Mouse (Mus musculus) hindbrain, embryonic 13.5 days (tissue): ENCODE data around the gene Tor4a. TPM values are rescaled to one million over a fixed set of nuclear protein-coding genes. Genes with fewer than 3 reads are reported as not detected.

Experiments used
- ATAC-seq: fragments of 200-750 bp; cut with Nextera tagmentation; 2 replicates; pipeline ENCODE4 v1.8.0; 2017; ENCODE audit warnings: moderate TSS enrichment; ENCODE audit not compliant: low FRiP score
- H3K27ac ChIP-seq: fragments of 300-500 bp; sonication (generic); 2 replicates; pipeline ENCODE4 v1.5.1; 2015; ENCODE audit warnings: inconsistent platforms, mild to moderate bottlenecking, moderate library complexity
- H3K27me3 ChIP-seq: fragments of 300-500 bp; sonication (generic); 2 replicates; pipeline ENCODE4 v1.6.1; 2015; ENCODE audit warnings: mild to moderate bottlenecking, inconsistent platforms
- H3K36me3 ChIP-seq: fragments of 300-500 bp; sonication (generic); 2 replicates; pipeline ENCODE4 v1.6.1; 2015; ENCODE audit warnings: mild to moderate bottlenecking, inconsistent platforms
- H3K4me1 ChIP-seq: fragments of 300-500 bp; sonication (generic); replicated peaks from 2 replicates; pipeline ENCODE4 v1.6.1; 2015; ENCODE audit warnings: inconsistent platforms
- H3K4me2 ChIP-seq: fragments of 300-500 bp; sonication (generic); 2 replicates; pipeline ENCODE4 v1.6.1; 2015; ENCODE audit warnings: inconsistent platforms, mild to moderate bottlenecking, moderate library complexity
- H3K4me3 ChIP-seq: fragments of 300-500 bp; sonication (generic); 2 replicates; pipeline ENCODE4 v1.5.1; 2015; ENCODE audit warnings: mild to moderate bottlenecking, inconsistent platforms
- H3K9ac ChIP-seq: fragments of 300-500 bp; sonication (generic); 2 replicates; pipeline ENCODE4 v1.6.1; 2015; ENCODE audit warnings: mild to moderate bottlenecking, inconsistent platforms
- H3K9me3 ChIP-seq: fragments of 300-500 bp; sonication (generic); 2 replicates; pipeline ENCODE4 v1.6.1; 2016; ENCODE audit warnings: inconsistent platforms
- whole genome bisulfite sequencing: fragments of 180-500 bp; shearing (Covaris S2); methylation state at CpG from one replicate; pipeline ENCODE4 v1.1.7; 2015; 5-methylcytosine and 5-hydroxymethylcytosine counted together
- polyA plus RNA-seq: library from polyadenylated mRNA; unstranded; fragments of >200 nt; fragmentation: Nextera tagmentation; extraction: Ambion mirVana; gene quantifications from 2 replicates; pipeline ENCODE4 v1.2.1, GENCODE M21; 2015

Tor4a gene
- polyA plus RNA-seq = 1.6 and 1.9 TPM in 2 replicates

GRCm38 (mm10) chr2:25196172-25196954 lies at the start of gene Tor4a:
Gene Tor4a, minus strand, starts transcription at chr2:25196886.
- H3K9ac ChIP-seq = no peak within 1 kb of the TSS
- ATAC-seq = no peak
- peak within 1 kb of the TSS; percentile 32 for H3K4me2 ChIP-seq
- WGBS = 18% methylated on average over 8 of the region's 8 CpGs
- no peaks in the 10 kb centered on the region for H3K9me3 ChIP-seq
- H3K27ac ChIP-seq = no peak within 1 kb of the TSS
- peaks cover 36% of the 10 kb centered on the region for H3K36me3 ChIP-seq
- peaks cover 42% of the 10 kb centered on the region for H3K27me3 ChIP-seq
- H3K4me3 ChIP-seq = no peak within 1 kb of the TSS
- H3K4me1 ChIP-seq = peaks cover 12% of the 10 kb centered on the region

GRCm38 (mm10) chr2:25244144-25244543 lies 47.5 kb upstream of the Tor4a start:
- H3K9me3 ChIP-seq = no peaks in the 10 kb centered on the region
- H3K36me3 ChIP-seq = peaks cover 46% of the 10 kb centered on the region
- no peak overlapping the region for H3K4me3 ChIP-seq
- H3K9ac ChIP-seq = no peak overlapping the region
- peaks cover 42% of the 10 kb centered on the region for H3K4me1 ChIP-seq
- H3K4me2 ChIP-seq = no peak overlapping the region
- H3K27me3 ChIP-seq = peaks cover 7% of the 10 kb centered on the region; the same call in 1 of the 2 replicates
- no peak for ATAC-seq
- 95% methylated on average over 4 of the region's 4 CpGs for WGBS
- H3K27ac ChIP-seq = no peak overlapping the region

GRCm38 (mm10) chr2:25243342-25243741 lies 46.7 kb upstream of the Tor4a start:
- no peak for ATAC-seq
- Histone ChIP-seq H3K27ac (no peak overlapping the region), H3K9me3 (no peaks in the 10 kb centered on the region), H3K4me1 (peaks cover 42% of the 10 kb centered on the region), H3K4me2 (peak overlapping the region; percentile 89), H3K4me3 (peak overlapping the region; percentile 70), H3K27me3 (peaks cover 10% of the 10 kb centered on the region; the same call in 1 of the 2 replicates), H3K9ac (peak overlapping the region; percentile 90), H3K36me3 (peaks cover 38% of the 10 kb centered on the region)
- WGBS = 81% methylated on average over 8 of the region's 8 CpGs

GRCm38 (mm10) chr2:25242101-25242506 lies 45.4 kb upstream of the Tor4a start, which contains the start of the genes Rnf208 and Cysrt1:
Gene Rnf208, plus strand, starts transcription at chr2:25242255.
Gene Cysrt1, minus strand, starts transcription at chr2:25242452.
- H3K4me3 ChIP-seq = peak within 1 kb of the TSS; percentile 70
- H3K4me1 ChIP-seq = peaks cover 42% of the 10 kb centered on the region
- H3K27me3 ChIP-seq = peaks cover 22% of the 10 kb centered on the region
- H3K9me3 ChIP-seq = no peaks in the 10 kb centered on the region
- peak within 1 kb of the TSS; percentile 89 for H3K4me2 ChIP-seq
- peak within 1 kb of the TSS; percentile 78 for H3K27ac ChIP-seq
- 0% methylated on average over 45 of the region's 59 CpGs for WGBS
- peak within 1 kb of the TSS; percentile 90 for H3K9ac ChIP-seq
- peaks cover 26% of the 10 kb centered on the region for H3K36me3 ChIP-seq
- ATAC-seq = peak; percentile 52

GRCm38 (mm10) chr2:25241438-25241775 lies 44.7 kb upstream of the Tor4a start:
- peaks cover 28% of the 10 kb centered on the region for H3K27me3 ChIP-seq
- peak overlapping the region; percentile 70 for H3K4me3 ChIP-seq
- peak overlapping the region; percentile 78 for H3K27ac ChIP-seq
- ATAC-seq = peak; percentile 40
- peak overlapping the region; percentile 90 for H3K9ac ChIP-seq
- no peaks in the 10 kb centered on the region for H3K9me3 ChIP-seq
- peaks cover 19% of the 10 kb centered on the region for H3K36me3 ChIP-seq
- peak overlapping the region; percentile 89 for H3K4me2 ChIP-seq
- WGBS = 18% methylated on average over 6 of the region's 6 CpGs
- H3K4me1 ChIP-seq = peaks cover 42% of the 10 kb centered on the region

- peaks cover 33% of the 10 kb centered on the region for H3K27me3 ChIP-seq
- H3K9me3 ChIP-seq = no peaks in the 10 kb centered on the region
- peak; percentile 60 for ATAC-seq
- H3K4me3 ChIP-seq = peak overlapping the region; percentile 70
- H3K27ac ChIP-seq = peak overlapping the region; percentile 78
- H3K36me3 ChIP-seq = peaks cover 14% of the 10 kb centered on the region
- H3K4me2 ChIP-seq = peak overlapping the region; percentile 89
- peak overlapping the region; percentile 90 for H3K9ac ChIP-seq
- H3K4me1 ChIP-seq = peaks cover 42% of the 10 kb centered on the region
- 1% methylated on average over 29 of the region's 29 CpGs for WGBS
Observed at GRCm38 (mm10) chr2:25240723-25241437, 44.2 kb upstream of the Tor4a start.

GRCm38 (mm10) chr2:25240310-25240709 lies 43.6 kb upstream of the Tor4a start:
- H3K4me2 ChIP-seq = peak overlapping the region; percentile 89
- H3K27ac ChIP-seq = peak overlapping the region; percentile 68
- 53% methylated on average over 8 of the region's 8 CpGs for WGBS
- H3K27me3 ChIP-seq = peaks cover 37% of the 10 kb centered on the region
- H3K9me3 ChIP-seq = no peaks in the 10 kb centered on the region
- H3K36me3 ChIP-seq = peaks cover 9% of the 10 kb centered on the region
- H3K9ac ChIP-seq = peak overlapping the region; percentile 90
- H3K4me3 ChIP-seq = peak overlapping the region; percentile 70
- peak; percentile 14 for ATAC-seq
- peaks cover 42% of the 10 kb centered on the region for H3K4me1 ChIP-seq

- H3K9ac ChIP-seq = no peak overlapping the region
- ATAC-seq = no peak
- 89% methylated on average over 3 of the region's 3 CpGs for WGBS
- peaks cover 7% of the 10 kb centered on the region; the same call in 1 of the 2 replicates for H3K36me3 ChIP-seq
- H3K4me1 ChIP-seq = peaks cover 42% of the 10 kb centered on the region
- H3K4me2 ChIP-seq = no peak overlapping the region
- no peak overlapping the region for H3K4me3 ChIP-seq
- no peak overlapping the region for H3K27ac ChIP-seq
- peaks cover 43% of the 10 kb centered on the region for H3K27me3 ChIP-seq
- no peaks in the 10 kb centered on the region for H3K9me3 ChIP-seq
Observed at GRCm38 (mm10) chr2:25239766-25240165, 43.1 kb upstream of the Tor4a start.

GRCm38 (mm10) chr2:25238106-25238505 lies 41.4 kb upstream of the Tor4a start:
- no peak overlapping the region for H3K9ac ChIP-seq
- H3K9me3 ChIP-seq = no peaks in the 10 kb centered on the region
- peaks cover 29% of the 10 kb centered on the region for H3K4me1 ChIP-seq
- H3K36me3 ChIP-seq = no peaks in the 10 kb centered on the region
- ATAC-seq = no peak
- no peak overlapping the region for H3K4me2 ChIP-seq
- H3K27me3 ChIP-seq = peaks cover 52% of the 10 kb centered on the region
- no peak overlapping the region for H3K27ac ChIP-seq
- no peak overlapping the region for H3K4me3 ChIP-seq

- Histone ChIP-seq H3K4me1 (peaks cover 23% of the 10 kb centered on the region), H3K27me3 (peaks cover 49% of the 10 kb centered on the region), H3K4me2 (no peak overlapping the region), H3K9ac (no peak overlapping the region), H3K9me3 (no peaks in the 10 kb centered on the region), H3K36me3 (no peaks in the 10 kb centered on the region), H3K4me3 (no peak overlapping the region), H3K27ac (no peak overlapping the region)
- WGBS = 74% methylated on average over 4 of the region's 4 CpGs
- ATAC-seq = no peak
Observed at GRCm38 (mm10) chr2:25237522-25237921, 40.8 kb upstream of the Tor4a start.

- peaks cover 52% of the 10 kb centered on the region for H3K27me3 ChIP-seq
- no peak within 1 kb of the TSS for H3K4me3 ChIP-seq
- WGBS = 43% methylated on average over 8 of the region's 8 CpGs
- H3K4me1 ChIP-seq = peaks cover 14% of the 10 kb centered on the region
- ATAC-seq = no peak
- H3K9ac ChIP-seq = no peak within 1 kb of the TSS
- H3K9me3 ChIP-seq = no peaks in the 10 kb centered on the region
- H3K27ac ChIP-seq = no peak within 1 kb of the TSS
- H3K4me2 ChIP-seq = no peak within 1 kb of the TSS
- H3K36me3 ChIP-seq = no peaks in the 10 kb centered on the region
Observed at GRCm38 (mm10) chr2:25236614-25237013, 39.9 kb upstream of the Tor4a start, which contains the start of gene Rnf224. Gene Rnf224, minus strand, starts transcription at chr2:25236787.

- WGBS = 78% methylated on average over 5 of the region's 5 CpGs
Observed at GRCm38 (mm10) chr2:25234551-25235220, 38.0 kb upstream of the Tor4a start.

More at GRCm38 (mm10) chr2:25234551-25235220, 38.0 kb upstream of the Tor4a start:
- Histone ChIP-seq H3K4me2 (no peak overlapping the region), H3K27me3 (peaks cover 64% of the 10 kb centered on the region), H3K4me1 (no peaks in the 10 kb centered on the region), H3K9ac (no peak overlapping the region), H3K36me3 (no peaks in the 10 kb centered on the region), H3K4me3 (no peak overlapping the region), H3K27ac (no peak overlapping the region), H3K9me3 (no peaks in the 10 kb centered on the region)
- no peak for ATAC-seq
